Mouse (Mus musculus): ENCODE data around the gene Dkkl1. TPM values are rescaled to one million over a fixed set of nuclear protein-coding genes. Genes with fewer than 3 reads are reported as not detected.
A peak's percentile ranks its signal among the peaks of the same experiment; 100 is the strongest.

Dkkl1 gene
- total and polyA plus RNA-seq, 3 experiments: 9.2 to 32.0 TPM; not detected in 1

- TF ChIP-seq MAZ (IDR thresholded peaks at IDR 0.05; ENCODE audit: low read depth, low read length) (no peak), CHD1 (IDR thresholded peaks at IDR 0.05; ENCODE audit: low read depth, low read length) (no peak), SMC3 (IDR thresholded peaks at IDR 0.05; ENCODE audit: low read depth, low read length) (no peak), ZNF384 (IDR thresholded peaks at IDR 0.05; ENCODE audit: low read depth, low read length) (no peak), E2F4 (IDR thresholded peaks at IDR 0.05; ENCODE audit: borderline replicate concordance, low read depth, low read length) (no peak), GATA1 (IDR thresholded peaks at IDR 0.05; ENCODE audit: low read depth, low read length) (no peak)
- Histone ChIP-seq H3K4me1 (ENCODE audit: control insufficient read depth in 1 of 2, insufficient read depth in 2 of 2, low read length in 2 of 2) (peaks cover 0 to 7% of the 10 kb centered on the region in 2 experiments; a peak in 1 of 4 replicates), H3K36me3 (ENCODE audit: control insufficient read depth in 1 of 2, insufficient read depth in 2 of 2, low read length in 2 of 2) (peaks cover 0 to 5% of the 10 kb centered on the region in 2 experiments; a peak in 1 of 4 replicates), H3K27me3 (ENCODE audit: control insufficient read depth in 1 of 2, insufficient read depth in 2 of 2, low read length in 2 of 2) (no peaks in the 10 kb centered on the region), H3K9ac (ENCODE audit: control insufficient read depth, low read depth, low read length, poor library complexity, severe bottlenecking) (no peak overlapping the region), H3K4me3 (ENCODE audit: control insufficient read depth in 1 of 2, insufficient read depth in 1 of 2, low read depth in 2 of 2, low read length in 2 of 2) (no peak overlapping the region), H3K79me2 (ENCODE audit: control insufficient read depth, insufficient read depth, low read length, poor library complexity) (no peaks in the 10 kb centered on the region), H3K9me3 (replicated peaks; ENCODE audit: insufficient read depth, low read length) (no peaks in the 10 kb centered on the region), H3K27ac (ENCODE audit: control insufficient read depth, low read depth, low read length) (no peak overlapping the region)
- DNase-seq (ENCODE audit: low read depth, low spot score): no peak
Measured at GRCm38 (mm10) chr7:45202654-45203053, 9.3 kb downstream of the Dkkl1 start.

DNA sequence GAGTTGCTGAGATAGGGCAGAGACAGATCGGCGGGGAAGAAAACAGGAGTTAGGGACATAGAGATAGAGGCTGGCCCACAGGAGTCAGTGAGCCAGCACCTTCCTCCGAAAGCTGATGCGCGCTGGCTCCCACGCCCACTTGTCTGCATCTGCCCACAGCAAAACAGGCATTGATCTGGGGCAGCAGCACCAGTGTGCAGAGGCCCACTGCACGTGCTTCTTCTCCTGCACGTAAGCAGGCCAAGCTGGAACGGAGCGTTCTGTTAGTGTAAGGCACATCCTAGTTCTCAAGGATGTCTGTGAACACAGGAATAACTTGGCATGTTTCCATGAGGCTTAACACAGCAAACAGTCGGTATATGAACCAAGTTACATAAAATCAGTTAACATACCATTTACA lies 13.0 kb downstream of the Dkkl1 start:
- H3K79me2 ChIP-seq (ENCODE audit: control insufficient read depth, insufficient read depth, low read length, poor library complexity): no peaks in the 10 kb centered on the region
- H3K27ac ChIP-seq (ENCODE audit: control insufficient read depth, low read depth, low read length): no peak overlapping the region
- peaks cover 0 to 2% of the 10 kb centered on the region in 2 experiments; a peak in 1 of 4 replicates for H3K36me3 ChIP-seq (ENCODE audit: control insufficient read depth in 1 of 2, insufficient read depth in 2 of 2, low read length in 2 of 2)
- peaks cover 3% of the 10 kb centered on the region in 2 experiments; a peak in 3 of 4 replicates for H3K4me1 ChIP-seq (ENCODE audit: control insufficient read depth in 1 of 2, insufficient read depth in 2 of 2, low read length in 2 of 2)
- H3K9me3 ChIP-seq (replicated peaks; ENCODE audit: insufficient read depth, low read length): no peaks in the 10 kb centered on the region
- no peak for DNase-seq (ENCODE audit: low read depth, low spot score)
- H3K4me3 ChIP-seq (ENCODE audit: control insufficient read depth in 1 of 2, insufficient read depth in 1 of 2, low read depth in 2 of 2, low read length in 2 of 2): no peak overlapping the region
- no peaks in the 10 kb centered on the region for H3K27me3 ChIP-seq (ENCODE audit: control insufficient read depth in 1 of 2, insufficient read depth in 2 of 2, low read length in 2 of 2)
- no peak overlapping the region for H3K9ac ChIP-seq (ENCODE audit: control insufficient read depth, low read depth, low read length, poor library complexity, severe bottlenecking)
- TF ChIP-seq GATA1 (IDR thresholded peaks at IDR 0.05; ENCODE audit: low read depth, low read length): no peak

- Histone ChIP-seq H3K27ac (ENCODE audit: control insufficient read depth, low read depth, low read length) (no peak overlapping the region), H3K4me1 (ENCODE audit: control insufficient read depth in 1 of 2, insufficient read depth in 2 of 2, low read length in 2 of 2) (peaks cover 7 to 9% of the 10 kb centered on the region in 2 experiments; a peak in 3 of 4 replicates), H3K79me2 (ENCODE audit: control insufficient read depth, insufficient read depth, low read length, poor library complexity) (no peaks in the 10 kb centered on the region), H3K4me3 (ENCODE audit: control insufficient read depth in 1 of 2, insufficient read depth in 1 of 2, low read depth in 2 of 2, low read length in 2 of 2) (no peak overlapping the region), H3K36me3 (ENCODE audit: control insufficient read depth in 1 of 2, insufficient read depth in 2 of 2, low read length in 2 of 2) (peaks cover 0 to 2% of the 10 kb centered on the region in 2 experiments; a peak in 1 of 4 replicates), H3K9me3 (replicated peaks; ENCODE audit: insufficient read depth, low read length) (no peaks in the 10 kb centered on the region), H3K9ac (ENCODE audit: control insufficient read depth, low read depth, low read length, poor library complexity, severe bottlenecking) (no peak overlapping the region), H3K27me3 (ENCODE audit: control insufficient read depth in 1 of 2, insufficient read depth in 2 of 2, low read length in 2 of 2) (no peaks in the 10 kb centered on the region)
- peak; percentile 66 for DNase-seq (ENCODE audit: low read depth, low spot score)
- TF ChIP-seq NELFE (IDR thresholded peaks at IDR 0.05; ENCODE audit: low read depth, low read length) (no peak), UBTF (IDR thresholded peaks at IDR 0.05; ENCODE audit: borderline replicate concordance, insufficient read depth, low read depth, low read length) (no peak), BHLHE40 (IDR thresholded peaks at IDR 0.05; ENCODE audit: borderline replicate concordance, low read depth, low read length) (no peak), ZC3H11A (IDR thresholded peaks at IDR 0.05; ENCODE audit: low read depth, low read length) (peak; percentile 77), TBP (IDR thresholded peaks at IDR 0.05; ENCODE audit: low read depth, low read length) (no peak), ZMIZ1 (IDR thresholded peaks at IDR 0.05; ENCODE audit: low read depth, low read length) (no peak), POLR2A (IDR thresholded peaks at IDR 0.05; ENCODE audit: control insufficient read depth in 1 of 2, insufficient read depth in 1 of 2, low read depth in 1 of 2, low read length in 2 of 2, poor library complexity in 1 of 2) (no peak), ETS1 (IDR thresholded peaks at IDR 0.05; ENCODE audit: low read depth, low read length) (no peak), CTCF (IDR thresholded peaks at IDR 0.05 in 2 of 3, conservative IDR thresholded peaks at IDR 0.05 in 1 of 3; ENCODE audit: control insufficient read depth in 1 of 3, insufficient read depth in 1 of 3, low read depth in 2 of 3, low read length in 3 of 3, poor library complexity in 1 of 3, severe bottlenecking in 1 of 3) (peak; percentile 46 to 93 (median 75)), MYB (IDR thresholded peaks at IDR 0.05; ENCODE audit: low read depth, low read length) (no peak), SIN3A (IDR thresholded peaks at IDR 0.05; ENCODE audit: low read length) (peak; percentile 41; the same call in 1 of the 2 replicates), TCF12 (IDR thresholded peaks at IDR 0.05; ENCODE audit: low read depth, low read length) (no peak), POLR2AphosphoS2 (IDR thresholded peaks at IDR 0.05; ENCODE audit: low read length) (no peak), ELF1 (IDR thresholded peaks at IDR 0.05; ENCODE audit: low read depth, low read length) (no peak), JUND (IDR thresholded peaks at IDR 0.05; ENCODE audit: low read depth, low read length) (no peak), RCOR1 (IDR thresholded peaks at IDR 0.05; ENCODE audit: low read depth, low read length) (0 out of 2 replicates have a peak, but pooled peaks have one; percentile 27), ZKSCAN1 (IDR thresholded peaks at IDR 0.05; ENCODE audit: low read depth, low read length) (no peak), HCFC1 (IDR thresholded peaks at IDR 0.05; ENCODE audit: low read depth, low read length) (peak; percentile 35; the same call in 1 of the 2 replicates), MYC (IDR thresholded peaks at IDR 0.05; ENCODE audit: low read depth, low read length) (no peak), MAFK (IDR thresholded peaks at IDR 0.05; ENCODE audit: borderline replicate concordance, low read depth, low read length) (no peak), MAZ (IDR thresholded peaks at IDR 0.05; ENCODE audit: low read depth, low read length) (no peak), GATA1 (IDR thresholded peaks at IDR 0.05; ENCODE audit: low read depth, low read length) (no peak), RAD21 (IDR thresholded peaks at IDR 0.05; ENCODE audit: low read depth, low read length) (peak; percentile 88)
Measured at GRCm38 (mm10) chr7:45198435-45198834, 13.5 kb downstream of the Dkkl1 start.
